Mouse (Mus musculus): ENCODE measurements around the gene Cpne1.

DNA sequence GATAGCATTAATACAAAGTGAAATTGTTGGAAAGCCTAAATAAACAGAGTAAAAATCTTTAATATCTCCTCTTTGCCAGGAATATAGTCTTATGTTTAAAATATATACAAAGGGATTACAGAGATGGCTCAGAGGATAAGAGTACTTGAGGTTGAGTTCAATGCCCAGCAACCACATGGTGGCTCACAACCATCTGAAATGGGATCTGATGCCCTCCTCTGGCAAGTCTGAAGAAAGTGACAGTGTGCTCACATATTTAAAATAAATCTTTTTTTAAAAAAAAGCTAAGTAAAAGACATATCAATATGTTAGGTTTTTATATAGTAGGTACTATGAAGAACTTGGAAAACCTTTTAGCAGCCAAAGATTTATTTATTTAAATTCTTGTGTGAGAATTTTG, 39.8 kb upstream of the Cpne1 start:
- TF ChIP-seq CTCF (conservative IDR thresholded peaks at IDR 0.05; ENCODE audit: insufficient read depth, insufficient read length, low read depth, low read length) (no peak), POLR2A (IDR thresholded peaks at IDR 0.05; ENCODE audit: low read depth, low read length) (no peak)

All from kidney, adult 2 months (tissue).